Mouse (Mus musculus) kidney, embryonic 15.5 days (tissue): ENCODE results near the gene Mgst3. TPM values are rescaled to one million over a fixed set of nuclear protein-coding genes. Genes with fewer than 3 reads are reported as not detected.

Experiments
- ATAC-seq: fragments of 200-750 bp; cut with Nextera tagmentation; replicated peaks from 2 replicates; pipeline ENCODE4 v1.8.0; 2017; ENCODE audit warnings: moderate TSS enrichment; ENCODE audit not compliant: low FRiP score
- H3K27ac ChIP-seq: fragments of 300-500 bp; sonication (generic); 2 replicates; pipeline ENCODE4 v1.5.1; 2015; ENCODE audit warnings: mild to moderate bottlenecking, inconsistent platforms
- H3K27me3 ChIP-seq: fragments of 300-500 bp; sonication (generic); 2 replicates; pipeline ENCODE4 v1.6.1; 2015; ENCODE audit warnings: inconsistent platforms
- H3K36me3 ChIP-seq: fragments of 300-500 bp; sonication (generic); 2 replicates; pipeline ENCODE4 v1.6.1; 2015; ENCODE audit warnings: inconsistent platforms
- H3K4me1 ChIP-seq: fragments of 300-500 bp; sonication (generic); 2 replicates; pipeline ENCODE4 v1.6.1; 2015; ENCODE audit warnings: inconsistent platforms
- H3K4me2 ChIP-seq: fragments of 300-500 bp; sonication (generic); 2 replicates; pipeline ENCODE4 v1.6.1; 2015; ENCODE audit warnings: moderate library complexity, mild to moderate bottlenecking, inconsistent platforms
- H3K4me3 ChIP-seq: fragments of 300-500 bp; sonication (generic); replicated peaks from 2 replicates; pipeline ENCODE4 v1.5.1; 2015; ENCODE audit warnings: mild to moderate bottlenecking, inconsistent platforms
- H3K9ac ChIP-seq: fragments of 300-500 bp; sonication (generic); 2 replicates; pipeline ENCODE4 v1.6.1; 2015; ENCODE audit warnings: mild to moderate bottlenecking, inconsistent platforms
- H3K9me3 ChIP-seq: fragments of 300-500 bp; sonication (generic); replicated peaks from 2 replicates; pipeline ENCODE4 v1.6.1; 2016; ENCODE audit warnings: inconsistent platforms
- WGBS: fragments of 180-500 bp; shearing (Covaris S2); methylation state at CpG from one replicate; pipeline ENCODE4 v1.1.7; 2015; ENCODE audit warnings: mixed read lengths; 5-methylcytosine and 5-hydroxymethylcytosine counted together
- microRNA-seq: library from miRNA; unstranded; fragments of <30 nt; microRNA quantifications from one replicate; pipeline ENCODE4, GENCODE M21; 2016
- polyA plus RNA-seq: library from polyadenylated mRNA; unstranded; fragments of >200 nt; fragmentation: Nextera tagmentation; extraction: Ambion mirVana; gene quantifications from 2 replicates; pipeline ENCODE4 v1.2.1, GENCODE M21; 2015

The Mgst3 gene
- polyA plus RNA-seq, 1 experiment from 2014 or later = 47.9 TPM

DNA sequence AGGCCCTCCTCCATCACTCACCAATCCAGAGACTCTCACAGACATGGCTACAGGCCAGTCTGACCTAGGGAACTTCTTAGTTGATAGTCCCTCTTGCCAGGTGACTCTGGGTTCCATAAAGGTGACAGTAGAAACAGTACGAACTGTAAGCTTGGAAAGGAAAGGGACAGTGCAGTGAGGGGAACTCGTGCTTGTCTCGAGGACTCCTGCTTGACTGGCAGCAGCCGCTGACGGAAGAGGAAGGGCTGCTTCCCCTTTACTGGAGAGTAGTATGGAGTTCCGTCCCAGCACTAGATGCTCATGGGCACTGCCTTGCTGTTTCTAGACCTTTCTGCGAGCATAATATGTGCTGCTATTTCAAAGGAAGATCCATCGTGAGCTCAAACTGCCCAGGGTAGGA, 62.5 kb downstream of the Mgst3 start:
- ATAC-seq = no peak
- no peaks in the 10 kb centered on the region for H3K9me3 ChIP-seq
- no peaks in the 10 kb centered on the region for H3K27me3 ChIP-seq
- no peak overlapping the region for H3K27ac ChIP-seq
- WGBS = 93% methylated on average over 8 of the region's 8 CpGs
- no peaks in the 10 kb centered on the region for H3K4me1 ChIP-seq
- H3K4me3 ChIP-seq = no peak overlapping the region
- no peak overlapping the region for H3K9ac ChIP-seq
- no peak overlapping the region for H3K4me2 ChIP-seq
- H3K36me3 ChIP-seq = peaks cover 64% of the 10 kb centered on the region

DNA sequence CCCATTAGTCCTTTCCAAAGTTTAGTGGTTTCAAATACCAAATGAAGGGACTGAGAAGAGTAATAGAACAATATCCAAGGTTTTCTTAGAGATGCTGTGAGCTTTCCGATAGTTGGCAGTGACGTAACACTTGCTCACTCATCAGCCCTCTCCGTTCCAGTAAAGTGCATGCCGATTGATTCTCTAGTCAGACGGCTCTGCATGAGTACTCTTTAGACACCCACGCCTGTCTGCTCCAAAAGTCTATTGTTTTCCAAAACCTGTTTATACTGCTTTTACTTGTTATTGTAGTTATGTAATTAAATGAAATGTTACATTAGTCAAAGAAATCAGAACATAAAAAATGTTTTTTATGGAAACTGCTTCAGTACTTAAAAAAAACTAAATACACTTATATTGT, 64.9 kb downstream of the Mgst3 start:
- 88% methylated on average over 6 of the region's 6 CpGs for WGBS
- Histone ChIP-seq H3K4me1 (no peaks in the 10 kb centered on the region), H3K27ac (no peak overlapping the region), H3K9me3 (no peaks in the 10 kb centered on the region), H3K36me3 (peaks cover 76% of the 10 kb centered on the region), H3K4me2 (no peak overlapping the region), H3K4me3 (no peak overlapping the region), H3K9ac (no peak overlapping the region), H3K27me3 (no peaks in the 10 kb centered on the region)
- ATAC-seq = no peak

Small RNAs within 50 kb of the gene (microRNA-seq; reads per million reads assigned to microRNA genes)
- 0.59 reads per million for gene Gm25911

Other genes with a start within 250 kb of the Mgst3 start
- gene Uck2, start 108.5 kb downstream of the Mgst3 start, polyA plus RNA-seq = 82.7 and 87.5 TPM in 2 replicates
- gene Tmco1, start 85.5 kb downstream of the Mgst3 start, polyA plus RNA-seq = 98.1 and 106 TPM in 2 replicates
- gene Aldh9a1, start 43.9 kb downstream of the Mgst3 start, polyA plus RNA-seq = 51.0 and 56.6 TPM in 2 replicates
- gene Lrrc52, start 72.9 kb upstream of the Mgst3 start, polyA plus RNA-seq = not detected in 2 replicates
- gene Rxrg, start 204.5 kb upstream of the Mgst3 start, polyA plus RNA-seq = 2.3 and 2.8 TPM in 2 replicates